Mouse (Mus musculus): ENCODE results near the gene Uqcrfs1. TPM values are rescaled to one million over a fixed set of nuclear protein-coding genes. Genes with fewer than 3 reads are reported as not detected.

Gene Uqcrfs1
- 1,227 TPM for polyA plus RNA-seq (2014; fragmentation: Illumina TruSeq; extraction: RNeasy Lipid Tissue Mini Kit (QIAGEN cat#74804); ENCODE audit: low read depth, low replicate concordance)

DNA sequence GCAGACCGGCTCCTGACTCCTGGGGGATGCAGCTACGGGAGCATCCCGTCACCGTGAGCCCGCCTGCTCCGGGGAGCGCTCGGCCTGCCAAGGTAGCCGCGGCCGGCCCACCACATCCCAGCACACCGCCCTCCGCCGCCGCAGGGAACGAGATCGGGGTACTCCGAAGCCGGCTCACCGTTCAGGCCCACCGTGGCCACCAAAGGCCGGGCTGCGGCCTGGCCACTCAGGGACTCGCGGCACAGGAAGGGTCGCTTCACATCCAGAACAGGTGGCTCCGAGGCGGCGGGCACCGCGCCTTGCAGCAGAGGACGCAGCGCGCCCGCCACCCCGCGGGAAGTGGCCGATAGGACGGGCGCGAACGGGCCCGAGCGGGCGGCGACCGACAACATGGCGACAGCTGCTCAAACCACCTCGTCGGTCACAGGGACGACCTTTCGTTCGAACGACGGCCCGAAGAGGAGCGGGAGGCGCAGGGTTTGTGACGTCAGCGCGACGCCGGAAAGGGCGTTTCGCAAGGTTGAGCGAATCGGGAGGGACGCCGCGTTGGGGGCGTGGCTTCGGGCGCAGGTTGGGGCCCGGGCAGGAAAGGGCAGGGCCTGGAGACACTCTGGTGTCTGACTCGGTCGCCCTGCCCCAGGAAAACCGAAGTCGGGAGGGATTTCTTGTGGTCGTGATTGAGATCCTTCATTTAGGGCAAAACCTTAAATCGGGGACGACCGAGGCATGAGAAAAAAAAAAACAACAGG, at the start of gene Uqcrfs1:
Uqcrfs1 (minus strand) TSS at position 507 of the 749 bp plus-strand sequence.

Other genes with a start within 250 kb of the Uqcrfs1 start
- 38.4 TPM for gene Agtr1a, start 208.9 kb downstream of the Uqcrfs1 start, polyA plus RNA-seq (2014; fragmentation: Illumina TruSeq; extraction: RNeasy Lipid Tissue Mini Kit (QIAGEN cat#74804); ENCODE audit: low read depth, low replicate concordance)
- gene Dusp22, start 114.6 kb upstream of the Uqcrfs1 start, polyA plus RNA-seq (2014; fragmentation: Illumina TruSeq; extraction: RNeasy Lipid Tissue Mini Kit (QIAGEN cat#74804); ENCODE audit: low read depth, low replicate concordance), result 19.2 TPM
- 0.89 TPM for gene Irf4, start 203.9 kb upstream of the Uqcrfs1 start, polyA plus RNA-seq (2014; fragmentation: Illumina TruSeq; extraction: RNeasy Lipid Tissue Mini Kit (QIAGEN cat#74804); ENCODE audit: low read depth, low replicate concordance)